Mouse (Mus musculus): ENCODE results near the gene Gm14327.
"Not testable (repeated sequence)": the region's sequence is repeated elsewhere in the genome, so short reads cannot be mapped to it uniquely, and the experiment has no call there.

Gm14327 gene

DNA sequence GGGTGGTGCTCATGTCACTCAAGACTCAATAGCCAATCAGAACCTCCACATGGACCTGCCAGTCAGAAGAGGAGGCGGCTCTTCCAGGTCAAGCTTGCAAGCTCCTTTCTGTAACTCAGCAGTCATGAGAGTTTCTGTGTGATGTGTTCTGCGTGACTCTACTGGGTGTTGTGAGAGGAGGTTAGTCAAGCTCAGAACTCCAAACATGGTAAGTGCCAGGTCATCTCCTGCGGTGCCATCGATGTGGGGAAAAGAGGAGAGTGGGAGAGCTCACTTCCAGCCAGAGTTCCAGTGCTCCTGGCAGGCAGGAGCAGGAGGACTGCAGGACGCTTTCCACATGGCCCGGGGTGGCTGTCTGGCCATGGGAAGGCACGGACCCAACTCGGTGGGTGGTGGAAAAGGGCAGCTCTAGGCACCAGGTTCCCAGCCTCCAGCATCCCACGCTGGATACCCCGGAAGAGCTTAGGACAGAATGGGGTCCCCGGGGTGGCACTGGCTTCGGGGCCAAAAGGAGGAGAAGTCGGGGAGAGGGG lies at the start of gene Gm14327:
Gene Gm14327 (plus strand): TSS at position 51 of the 533 bp plus-strand sequence.
- DNase-seq (ENCODE audit: low read depth, low spot score) = not testable (repeated sequence)

GRCm38 (mm10) chr2:177862254-177862653 lies 34.6 kb upstream of the Gm14327 start:
- not testable (repeated sequence) for DNase-seq (ENCODE audit: low read depth, low spot score)

- DNase-seq (ENCODE audit: low read depth, low spot score) = not testable (repeated sequence)
Measured at GRCm38 (mm10) chr2:177887743-177888142, 9.2 kb upstream of the Gm14327 start.

DNA sequence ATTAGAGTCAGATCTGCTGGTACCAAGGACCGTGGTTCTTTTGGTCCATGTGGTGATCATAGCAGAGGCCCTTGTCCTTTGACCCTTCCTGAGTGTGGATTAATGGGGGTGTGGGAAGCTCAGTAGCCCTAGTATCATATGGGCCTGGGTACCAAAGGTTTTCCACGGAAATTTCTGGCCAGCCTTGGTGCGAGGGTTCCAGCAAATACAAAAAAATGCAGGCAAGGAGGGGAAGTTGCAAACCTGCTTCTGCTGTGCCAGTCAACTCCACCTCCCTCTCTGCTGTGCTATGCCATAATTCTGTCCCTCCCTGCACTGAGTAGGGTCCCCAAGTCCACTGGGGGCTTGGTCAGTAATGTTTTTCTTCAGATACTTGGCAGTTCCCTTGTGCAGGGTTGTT lies 1.3 kb downstream of the Gm14327 start:
- not testable (repeated sequence) for DNase-seq (ENCODE audit: low read depth, low spot score)

DNA sequence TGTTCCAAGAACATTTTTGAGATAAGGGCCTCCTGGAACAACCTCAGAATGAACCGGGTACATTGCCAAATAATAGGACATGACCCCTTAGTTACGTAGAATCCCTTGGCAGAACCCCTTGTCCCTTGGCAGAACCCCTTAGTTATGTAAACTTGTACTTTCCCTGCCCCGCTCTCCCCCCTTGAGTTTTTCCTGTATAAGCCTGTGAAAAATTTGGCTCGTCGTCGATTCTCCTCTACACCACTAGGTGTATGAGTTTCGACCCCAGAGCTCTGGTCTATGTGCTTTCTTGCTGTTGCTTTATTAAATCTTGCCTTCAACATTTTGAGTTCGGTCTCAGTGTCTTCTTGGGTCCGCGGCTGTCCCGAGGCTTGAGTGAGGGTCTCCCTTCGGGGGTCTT lies 6.4 kb downstream of the Gm14327 start:
- DNase-seq (ENCODE audit: low read depth, low spot score) = not testable (repeated sequence)

DNA sequence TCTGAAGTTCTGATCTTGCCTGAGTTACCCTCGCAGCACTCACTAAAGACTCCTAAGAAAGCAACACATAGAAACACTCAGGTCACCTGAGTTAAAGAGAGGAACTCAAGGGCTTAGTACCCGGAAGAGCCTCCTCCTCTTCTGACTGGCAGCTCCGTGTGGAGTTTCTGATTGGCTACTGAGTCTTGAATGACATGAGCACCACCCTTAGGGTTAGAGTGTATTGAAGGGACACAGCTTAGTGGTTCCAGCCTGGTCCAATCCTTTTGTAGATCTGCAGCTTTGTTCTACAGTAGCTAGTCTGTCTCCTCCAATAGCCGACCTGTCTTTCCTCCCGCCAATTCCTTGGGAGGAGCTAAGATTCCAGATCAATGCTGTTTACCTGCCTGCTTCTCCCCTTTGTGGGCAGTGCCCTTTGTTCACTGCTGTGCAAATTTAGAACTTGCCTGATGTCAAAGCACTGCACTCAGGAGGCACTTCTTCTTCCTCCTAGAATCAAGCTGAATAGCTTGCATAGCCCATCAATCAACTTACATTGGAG lies 28.7 kb downstream of the Gm14327 start, which contains the start of gene Zfp972:
Gene Zfp972 (minus strand): TSS at position 51 of the 541 bp plus-strand sequence.
- not testable (repeated sequence) for DNase-seq (ENCODE audit: low read depth, low spot score)

Measured in embryo, embryonic 11.5 days (tissue).